Mouse (Mus musculus): ENCODE data around the gene Rec114. TPM values are rescaled to one million over a fixed set of nuclear protein-coding genes. Genes with fewer than 3 reads are reported as not detected.

The Rec114 gene
- polyA plus RNA-seq, 1 experiment from 2014 or later, result 1.2 TPM

Other genes with a start within 250 kb of the Rec114 start
- gene Cd276, start 188.5 kb downstream of the Rec114 start, polyA plus RNA-seq (2015; fragmentation: Nextera tagmentation; extraction: Ambion mirVana), result 28.9 and 30.9 TPM in 2 replicates
- gene Nptn, start 161.7 kb downstream of the Rec114 start, polyA plus RNA-seq (2015; fragmentation: Nextera tagmentation; extraction: Ambion mirVana), result 174 and 197 TPM in 2 replicates
- 3.0 and 3.5 TPM in 2 replicates for gene Hcn4, start 79.4 kb upstream of the Rec114 start, polyA plus RNA-seq (2015; fragmentation: Nextera tagmentation; extraction: Ambion mirVana)

Data from midbrain, embryonic 16.5 days (tissue).